Mouse (Mus musculus): ENCODE results near the gene Sec31b. TPM values are rescaled to one million over a fixed set of nuclear protein-coding genes. Genes with fewer than 3 reads are reported as not detected.

The Sec31b gene
- total and polyA plus RNA-seq, 3 experiments, result 0.16 to 0.98 (median 0.37) TPM

GRCm38 (mm10) chr19:44519152-44519551 is 26.5 kb downstream of the Sec31b start:
- peaks cover 51% of the 10 kb centered on the region for H3K27me3 ChIP-seq (ENCODE audit: insufficient read depth, low read length)
- no peak overlapping the region for H3K4me3 ChIP-seq (ENCODE audit: low read depth, low read length)

GRCm38 (mm10) chr19:44517996-44518768 is 27.5 kb downstream of the Sec31b start:
- Histone ChIP-seq H3K27me3 (ENCODE audit: insufficient read depth, low read length) (peaks cover 53% of the 10 kb centered on the region), H3K36me3 (replicated peaks) (no peaks in the 10 kb centered on the region)
- no peak for ATAC-seq (ENCODE audit: extremely low read depth, insufficient number of reproducible peaks, low FRiP score, poor library complexity, severe bottlenecking)

More at GRCm38 (mm10) chr19:44519152-44519551, 26.5 kb downstream of the Sec31b start:
- no peaks in the 10 kb centered on the region for H3K9me3 ChIP-seq (replicated peaks)
- TF ChIP-seq GATA1 (IDR thresholded peaks at IDR 0.05; ENCODE audit: borderline replicate concordance, low read length), result no peak
- no peak for TF ChIP-seq POLR2AphosphoS5 (IDR thresholded peaks at IDR 0.05; ENCODE audit: insufficient replicate concordance, low read depth, low read length)
- no peak for TF ChIP-seq CTCF (IDR thresholded peaks at IDR 0.05; ENCODE audit: low read depth, low read length)
- no peak for TF ChIP-seq GATA2 (IDR thresholded peaks at IDR 0.05; ENCODE audit: borderline replicate concordance, low read depth, low read length)
- TF ChIP-seq TAL1 (conservative IDR thresholded peaks at IDR 0.05; ENCODE audit: low read depth, low read length), result no peak
- no peak for DNase-seq (ENCODE audit: low spot score)
- no peak for ATAC-seq (ENCODE audit: extremely low read depth, insufficient number of reproducible peaks, low FRiP score, poor library complexity, severe bottlenecking)
- no peaks in the 10 kb centered on the region for H3K4me1 ChIP-seq (ENCODE audit: insufficient read depth, low read depth, low read length)
- H3K36me3 ChIP-seq (replicated peaks), result no peaks in the 10 kb centered on the region

GRCm38 (mm10) chr19:44515769-44516168 is 29.9 kb downstream of the Sec31b start:
- no peaks in the 10 kb centered on the region; the same call in 1 of the 2 replicates for H3K4me1 ChIP-seq (ENCODE audit: insufficient read depth, low read depth, low read length)
- no peaks in the 10 kb centered on the region for H3K36me3 ChIP-seq (replicated peaks)
- ATAC-seq (ENCODE audit: extremely low read depth, insufficient number of reproducible peaks, low FRiP score, poor library complexity, severe bottlenecking) (no peak), DNase-seq (ENCODE audit: low spot score) (no peak)
- no peaks in the 10 kb centered on the region for H3K9me3 ChIP-seq (replicated peaks)
- no peak overlapping the region for H3K4me3 ChIP-seq (ENCODE audit: low read depth, low read length)
- TF ChIP-seq CTCF (IDR thresholded peaks at IDR 0.05; ENCODE audit: low read depth, low read length) (no peak), GATA1 (IDR thresholded peaks at IDR 0.05; ENCODE audit: borderline replicate concordance, low read length) (no peak), TAL1 (conservative IDR thresholded peaks at IDR 0.05; ENCODE audit: low read depth, low read length) (no peak), POLR2AphosphoS5 (IDR thresholded peaks at IDR 0.05; ENCODE audit: insufficient replicate concordance, low read depth, low read length) (no peak), GATA2 (IDR thresholded peaks at IDR 0.05; ENCODE audit: borderline replicate concordance, low read depth, low read length) (no peak)
- H3K27me3 ChIP-seq (ENCODE audit: insufficient read depth, low read length), result peaks cover 65% of the 10 kb centered on the region

More at GRCm38 (mm10) chr19:44517996-44518768, 27.5 kb downstream of the Sec31b start:
- H3K4me1 ChIP-seq (ENCODE audit: insufficient read depth, low read depth, low read length), result no peaks in the 10 kb centered on the region
- no peak for DNase-seq (ENCODE audit: low spot score)
- H3K9me3 ChIP-seq (replicated peaks), result no peaks in the 10 kb centered on the region
- no peak overlapping the region for H3K4me3 ChIP-seq (ENCODE audit: low read depth, low read length)
- TF ChIP-seq CTCF (IDR thresholded peaks at IDR 0.05; ENCODE audit: low read depth, low read length) (no peak), GATA2 (IDR thresholded peaks at IDR 0.05; ENCODE audit: borderline replicate concordance, low read depth, low read length) (no peak), GATA1 (IDR thresholded peaks at IDR 0.05; ENCODE audit: borderline replicate concordance, low read length) (no peak), TAL1 (conservative IDR thresholded peaks at IDR 0.05; ENCODE audit: low read depth, low read length) (no peak), POLR2AphosphoS5 (IDR thresholded peaks at IDR 0.05; ENCODE audit: insufficient replicate concordance, low read depth, low read length) (no peak)

- peaks cover 64% of the 10 kb centered on the region for H3K27me3 ChIP-seq (ENCODE audit: insufficient read depth, low read length)
- no peak for ATAC-seq (ENCODE audit: extremely low read depth, insufficient number of reproducible peaks, low FRiP score, poor library complexity, severe bottlenecking)
- no peak for TF ChIP-seq CTCF (IDR thresholded peaks at IDR 0.05; ENCODE audit: low read depth, low read length)
- no peak for TF ChIP-seq GATA1 (IDR thresholded peaks at IDR 0.05; ENCODE audit: borderline replicate concordance, low read length)
- TF ChIP-seq POLR2AphosphoS5 (IDR thresholded peaks at IDR 0.05; ENCODE audit: insufficient replicate concordance, low read depth, low read length), result no peak
- no peak for TF ChIP-seq GATA2 (IDR thresholded peaks at IDR 0.05; ENCODE audit: borderline replicate concordance, low read depth, low read length)
- no peak for TF ChIP-seq TAL1 (conservative IDR thresholded peaks at IDR 0.05; ENCODE audit: low read depth, low read length)
These were observed 30.9 kb downstream of the Sec31b start for GRCm38 (mm10) chr19:44514521-44515451.

GRCm38 (mm10) chr19:44513921-44514482 is 31.7 kb downstream of the Sec31b start:
- H3K27me3 ChIP-seq (ENCODE audit: insufficient read depth, low read length), result peaks cover 62% of the 10 kb centered on the region
- no peaks in the 10 kb centered on the region; the same call in 1 of the 2 replicates for H3K4me1 ChIP-seq (ENCODE audit: insufficient read depth, low read depth, low read length)
- no peak overlapping the region for H3K4me3 ChIP-seq (ENCODE audit: low read depth, low read length)
- H3K36me3 ChIP-seq (replicated peaks), result no peaks in the 10 kb centered on the region
- TF ChIP-seq TAL1 (conservative IDR thresholded peaks at IDR 0.05; ENCODE audit: low read depth, low read length) (no peak), GATA1 (IDR thresholded peaks at IDR 0.05; ENCODE audit: borderline replicate concordance, low read length) (no peak), CTCF (IDR thresholded peaks at IDR 0.05; ENCODE audit: low read depth, low read length) (no peak), POLR2AphosphoS5 (IDR thresholded peaks at IDR 0.05; ENCODE audit: insufficient replicate concordance, low read depth, low read length) (no peak), GATA2 (IDR thresholded peaks at IDR 0.05; ENCODE audit: borderline replicate concordance, low read depth, low read length) (no peak)
- no peaks in the 10 kb centered on the region for H3K9me3 ChIP-seq (replicated peaks)
- DNase-seq (ENCODE audit: low spot score) (no peak), ATAC-seq (ENCODE audit: extremely low read depth, insufficient number of reproducible peaks, low FRiP score, poor library complexity, severe bottlenecking) (no peak)

More at GRCm38 (mm10) chr19:44514521-44515451, 30.9 kb downstream of the Sec31b start:
- DNase-seq (ENCODE audit: low spot score), result no peak
- H3K36me3 ChIP-seq (replicated peaks), result no peaks in the 10 kb centered on the region
- no peak overlapping the region for H3K4me3 ChIP-seq (ENCODE audit: low read depth, low read length)
- H3K9me3 ChIP-seq (replicated peaks), result no peaks in the 10 kb centered on the region
- H3K4me1 ChIP-seq (ENCODE audit: insufficient read depth, low read depth, low read length), result no peaks in the 10 kb centered on the region; the same call in 1 of the 2 replicates
